Mouse (Mus musculus) ES-E14 (cell line): ENCODE data around the gene Neu1. TPM values are rescaled to one million over a fixed set of nuclear protein-coding genes. Genes with fewer than 3 reads are reported as not detected.

Experiments
- DNase-seq: peaks from one replicate; pipeline ENCODE4 v3.0.0-alpha.2; 2013; ENCODE audit warnings: low read depth, low spot score
- H3K27ac ChIP-seq: 2 replicates; pipeline ENCODE4 v1.5.1; 2012; ENCODE audit warnings: low read depth, mild to moderate bottlenecking, low read length, moderate library complexity, mixed read lengths; ENCODE audit not compliant: poor library complexity, insufficient read depth, severe bottlenecking
- H3K36me3 ChIP-seq: 2 replicates; pipeline ENCODE4 v1.6.1; 2012; ENCODE audit warnings: mild to moderate bottlenecking, low read length, moderate library complexity, mixed read lengths; ENCODE audit not compliant: control insufficient read depth, poor library complexity, insufficient read depth, severe bottlenecking
- H3K4me1 ChIP-seq, 2 experiments: fragments of 150-350 bp in 1 of 2; sonication (generic) in 1 of 2; 2 replicates each; pipeline ENCODE4 v1.6.1; 2012; ENCODE audit warnings: low read length in 2 of 2, mild to moderate bottlenecking in 1 of 2, mixed read lengths in 1 of 2; ENCODE audit not compliant: control insufficient read depth in 2 of 2, insufficient read depth in 2 of 2, poor library complexity in 1 of 2
- H3K4me3 ChIP-seq, 2 experiments: fragments of 150-350 bp in 1 of 2; sonication (generic) in 1 of 2; 2 replicates each; pipeline ENCODE4 v1.5.1; 2012; ENCODE audit warnings: low read length in 2 of 2, low read depth in 1 of 2, mild to moderate bottlenecking in 1 of 2, mixed read lengths in 1 of 2; ENCODE audit not compliant: insufficient read depth in 1 of 2, poor library complexity in 1 of 2, severe bottlenecking in 1 of 2
- H3K9ac ChIP-seq: 2 replicates; pipeline ENCODE4 v1.6.1; 2012; ENCODE audit warnings: low read depth, mild to moderate bottlenecking, low read length, mixed read lengths; ENCODE audit not compliant: poor library complexity, insufficient read depth, severe bottlenecking
- H3K9me3 ChIP-seq: fragments of 150-350 bp; sonication (generic); 2 replicates; pipeline ENCODE4 v1.6.1; 2012; ENCODE audit warnings: low read depth, mild to moderate bottlenecking, low read length; ENCODE audit not compliant: control insufficient read depth, insufficient read depth
- CHD2 ChIP-seq: IDR thresholded peaks from 2 replicates; pipeline ENCODE4 v1.6.1; 2014; ENCODE audit warnings: mild to moderate bottlenecking, low read depth, low read length, inconsistent platforms
- HCFC1 ChIP-seq: IDR thresholded peaks from 2 replicates; pipeline ENCODE4 v1.6.1; 2012; ENCODE audit warnings: low read length, inconsistent platforms, borderline replicate concordance; ENCODE audit not compliant: insufficient read depth
- MAFK ChIP-seq: IDR thresholded peaks from 2 replicates; pipeline ENCODE4 v1.6.1; 2014; ENCODE audit warnings: mild to moderate bottlenecking, low read depth, low read length, inconsistent platforms; ENCODE audit not compliant: insufficient read depth
- ZC3H11A ChIP-seq: IDR thresholded peaks from 2 replicates; pipeline ENCODE4 v1.6.1; 2012; ENCODE audit warnings: low read depth, mild to moderate bottlenecking, inconsistent platforms, low read length, borderline replicate concordance
- ZNF384 ChIP-seq: IDR thresholded peaks from 2 replicates; pipeline ENCODE4 v1.6.1; 2012; ENCODE audit warnings: low read depth, low read length, inconsistent platforms
- in situ Hi-C, 2 experiments: fragments of 600-800 bp; cut with MboI; formaldehyde crosslinking; loops; one replicate each; pipeline ENCODE4 v1.15.1; 2025; ENCODE audit warnings: low sequenced_read_pairs in 2 of 2, inconsistent platforms in 1 of 2; ENCODE audit not compliant: unreplicated experiment in 2 of 2
- total RNA-seq: library from RNA; depleted of rRNA; stranded (reverse); fragments of 300-350 nt; gene quantifications from 2 replicates; pipeline ENCODE4 v1.2.3, GENCODE M21; 2012

The Neu1 gene
- total RNA-seq, 1 experiment = 24.0 TPM

DNA sequence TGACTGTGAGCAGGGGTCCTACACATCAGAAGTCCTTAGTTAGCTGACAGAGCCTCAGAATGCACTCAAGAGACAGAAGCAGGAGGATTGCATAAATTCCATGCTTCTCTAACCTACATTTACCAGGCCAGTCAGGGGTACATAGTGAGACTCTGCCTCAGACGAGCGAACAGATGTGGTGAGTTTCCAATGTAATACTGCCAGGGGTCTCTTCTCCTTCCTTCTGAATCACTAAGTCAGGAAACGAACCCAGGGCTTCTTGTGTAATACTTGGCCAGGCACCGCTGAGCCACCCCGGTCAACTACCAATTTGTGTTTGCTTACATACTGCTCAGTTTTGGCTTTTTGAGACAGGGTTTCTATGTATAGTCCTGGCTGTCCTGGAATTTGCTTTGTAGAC, 43.1 kb upstream of the Neu1 start:
- DNase-seq = no peak
- H3K4me1 ChIP-seq = peaks cover 1 to 7% of the 10 kb centered on the region in 2 experiments; a peak in 1 of 4 replicates
- in situ Hi-C loops = no loop called here
- no peak overlapping the region for H3K9ac ChIP-seq
- no peaks in the 10 kb centered on the region for H3K36me3 ChIP-seq
- H3K4me3 ChIP-seq = no peak overlapping the region
- H3K27ac ChIP-seq = no peak overlapping the region
- H3K9me3 ChIP-seq = no peaks in the 10 kb centered on the region
- TF ChIP-seq ZC3H11A (no peak), ZNF384 (no peak), CHD2 (no peak), MAFK (no peak), HCFC1 (no peak)

GRCm38 (mm10) chr17:34890074-34890743, 40.8 kb upstream of the Neu1 start:
- no peak for TF ChIP-seq MAFK
- 0 out of 2 replicates have a peak, but pooled peaks have one; percentile 39 for TF ChIP-seq HCFC1
- no peak for TF ChIP-seq CHD2
- DNase-seq = no peak
- Histone ChIP-seq H3K27ac (peak overlapping the region; percentile 23), H3K9ac (peak overlapping the region; percentile 44), H3K36me3 (no peaks in the 10 kb centered on the region), H3K4me1 (peaks cover 1 to 9% of the 10 kb centered on the region in 2 experiments; a peak in 3 of 4 replicates), H3K4me3 (peak overlapping the region; percentile 31 to 41; a peak in 2 of 4 replicates), H3K9me3 (no peaks in the 10 kb centered on the region)
- in situ Hi-C loops = no loop called here

GRCm38 (mm10) chr17:34891377-34891776, 39.7 kb upstream of the Neu1 start:
- peaks cover 1 to 15% of the 10 kb centered on the region in 2 experiments; a peak in 3 of 4 replicates for H3K4me1 ChIP-seq
- no peaks in the 10 kb centered on the region for H3K9me3 ChIP-seq
- no peak for TF ChIP-seq MAFK
- no peak for TF ChIP-seq ZNF384
- TF ChIP-seq ZC3H11A = no peak
- no peak overlapping the region for H3K27ac ChIP-seq
- in situ Hi-C loops = no loop called here
- no peak overlapping the region for H3K4me3 ChIP-seq
- peaks cover 3% of the 10 kb centered on the region; the same call in 1 of the 2 replicates for H3K36me3 ChIP-seq
- H3K9ac ChIP-seq = no peak overlapping the region
- DNase-seq = no peak

DNA sequence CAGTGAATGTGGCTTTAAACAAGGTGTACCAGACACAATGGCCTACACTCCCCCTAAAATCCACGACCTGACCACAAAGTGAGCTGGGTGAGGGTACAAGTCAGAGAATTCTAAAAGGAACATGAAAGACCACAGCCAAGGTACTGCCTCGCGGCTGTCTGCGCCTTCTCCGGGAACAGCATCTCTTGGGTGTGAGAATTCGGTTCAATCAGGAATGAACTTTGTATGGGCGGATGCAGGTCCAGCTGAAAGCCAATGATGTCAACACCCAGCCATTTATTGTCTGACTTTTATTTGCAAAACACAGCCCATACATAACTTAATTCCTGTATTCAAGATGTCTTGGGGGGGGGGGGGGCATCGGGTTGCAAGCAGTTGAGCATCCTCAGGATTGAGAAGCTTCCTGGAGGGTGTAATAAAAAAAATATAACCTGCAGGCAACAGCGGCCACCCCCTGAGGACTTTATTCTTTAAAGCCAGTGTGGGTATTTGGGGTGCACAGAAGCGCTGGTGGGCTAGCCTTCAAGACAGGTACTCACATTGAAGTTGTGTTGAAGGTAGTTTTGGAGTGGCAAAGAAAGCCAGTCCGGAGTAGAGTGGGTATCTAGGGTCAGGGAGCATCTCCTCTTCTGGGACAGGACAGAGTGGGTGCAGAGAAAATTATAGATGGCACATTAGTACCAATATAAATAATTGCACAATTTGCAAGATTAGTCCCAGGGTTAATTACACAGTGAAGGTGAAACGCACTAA, 37.8 kb upstream of the Neu1 start:
- no peaks in the 10 kb centered on the region for H3K9me3 ChIP-seq
- peak overlapping the region; percentile 5; the same call in 1 of the 2 replicates for H3K27ac ChIP-seq
- H3K9ac ChIP-seq = peak overlapping the region; percentile 56; the same call in 1 of the 2 replicates
- no peak for TF ChIP-seq ZNF384
- TF ChIP-seq MAFK = no peak
- TF ChIP-seq ZC3H11A = no peak
- TF ChIP-seq CHD2 = no peak
- TF ChIP-seq HCFC1 = no peak
- DNase-seq = no peak
- in situ Hi-C loops = no loop called here
- H3K36me3 ChIP-seq = peaks cover 4% of the 10 kb centered on the region; the same call in 1 of the 2 replicates
- peak overlapping the region in 1 of 2 experiments; percentile 61; a peak in 1 of 4 replicates for H3K4me3 ChIP-seq
- H3K4me1 ChIP-seq = peaks cover 8 to 17% of the 10 kb centered on the region in 2 experiments
